Mouse (Mus musculus) lung, embryonic 15.5 days (tissue): ENCODE results near the gene Rftn1. TPM values are rescaled to one million over a fixed set of nuclear protein-coding genes. Genes with fewer than 3 reads are reported as not detected.

ENCODE experiments used
- ATAC-seq: fragments of 200-750 bp; cut with Nextera tagmentation; 2 replicates; pipeline ENCODE4 v1.8.0; 2017; ENCODE audit warnings: moderate number of reproducible peaks, borderline replicate concordance; ENCODE audit not compliant: low FRiP score, low TSS enrichment; ENCODE audit errors: extremely low read depth
- H3K27ac ChIP-seq: fragments of 300-500 bp; sonication (generic); 2 replicates; pipeline ENCODE4 v1.5.1; 2015; ENCODE audit warnings: moderate library complexity, mild to moderate bottlenecking, inconsistent platforms
- H3K27me3 ChIP-seq: fragments of 300-500 bp; sonication (generic); 2 replicates; pipeline ENCODE4 v1.6.1; 2015; ENCODE audit warnings: inconsistent platforms
- H3K36me3 ChIP-seq: fragments of 300-500 bp; sonication (generic); 2 replicates; pipeline ENCODE4 v1.6.1; 2015; ENCODE audit warnings: inconsistent platforms
- H3K4me1 ChIP-seq: fragments of 300-500 bp; sonication (generic); 2 replicates; pipeline ENCODE4 v1.6.1; 2015; ENCODE audit warnings: inconsistent platforms
- H3K4me2 ChIP-seq: fragments of 300-500 bp; sonication (generic); 2 replicates; pipeline ENCODE4 v1.6.1; 2015; ENCODE audit warnings: inconsistent platforms, mild to moderate bottlenecking, moderate library complexity
- H3K4me3 ChIP-seq: fragments of 300-500 bp; sonication (generic); 2 replicates; pipeline ENCODE4 v1.5.1; 2015; ENCODE audit warnings: mild to moderate bottlenecking, inconsistent platforms
- H3K9ac ChIP-seq: fragments of 300-500 bp; sonication (generic); 2 replicates; pipeline ENCODE4 v1.6.1; 2015; ENCODE audit warnings: inconsistent platforms
- H3K9me3 ChIP-seq: fragments of 300-500 bp; sonication (generic); 2 replicates; pipeline ENCODE4 v1.6.1; 2016; ENCODE audit warnings: inconsistent platforms
- WGBS: fragments of 180-500 bp; shearing (Covaris S2); methylation state at CpG from one replicate; pipeline ENCODE4 v1.1.7; 2015; 5-methylcytosine and 5-hydroxymethylcytosine counted together
- polyA plus RNA-seq: library from polyadenylated mRNA; unstranded; fragments of >200 nt; fragmentation: Nextera tagmentation; extraction: Ambion mirVana; gene quantifications from 2 replicates; pipeline ENCODE4 v1.2.1, GENCODE M21; 2015

The Rftn1 gene
- 18.3 and 18.4 TPM in 2 replicates for polyA plus RNA-seq

GRCm38 (mm10) chr17:50190131-50191015 is at the start of gene Rftn1:
Rftn1 (minus strand) TSS chr17:50190674.
- no peaks in the 10 kb centered on the region for H3K9me3 ChIP-seq
- peaks cover 13% of the 10 kb centered on the region; the same call in 1 of the 2 replicates for H3K4me1 ChIP-seq
- H3K4me2 ChIP-seq: peak within 1 kb of the TSS; percentile 98
- H3K36me3 ChIP-seq: no peaks in the 10 kb centered on the region
- H3K4me3 ChIP-seq: peak within 1 kb of the TSS; percentile 55
- under 1% methylated on average over 77 of the region's 79 CpGs for WGBS
- H3K27me3 ChIP-seq: peaks cover 23% of the 10 kb centered on the region
- H3K9ac ChIP-seq: peak within 1 kb of the TSS; percentile 55
- H3K27ac ChIP-seq: no peak within 1 kb of the TSS
- ATAC-seq: peak; percentile 53

GRCm38 (mm10) chr17:50237818-50238610 is 47.5 kb upstream of the Rftn1 start:
- H3K9me3 ChIP-seq: no peaks in the 10 kb centered on the region
- peaks cover 1% of the 10 kb centered on the region; the same call in 1 of the 2 replicates for H3K4me1 ChIP-seq
- no peak overlapping the region for H3K9ac ChIP-seq
- H3K4me2 ChIP-seq: no peak overlapping the region
- WGBS: 49% methylated on average over 11 of the region's 11 CpGs
- no peaks in the 10 kb centered on the region for H3K36me3 ChIP-seq
- no peak for ATAC-seq
- 0 out of 2 replicates have a peak, but pooled peaks cover 5% of the 10 kb centered on the region for H3K27me3 ChIP-seq
- no peak overlapping the region for H3K4me3 ChIP-seq
- no peak overlapping the region for H3K27ac ChIP-seq

- Histone ChIP-seq H3K4me1 (peaks cover 6% of the 10 kb centered on the region), H3K4me2 (no peak overlapping the region), H3K27me3 (0 out of 2 replicates have a peak, but pooled peaks cover 5% of the 10 kb centered on the region), H3K36me3 (no peaks in the 10 kb centered on the region), H3K4me3 (no peak overlapping the region), H3K9me3 (no peaks in the 10 kb centered on the region), H3K27ac (no peak overlapping the region), H3K9ac (no peak overlapping the region)
- 0 out of 2 replicates have a peak, but pooled peaks have one; percentile 61 for ATAC-seq
- WGBS: 8% methylated on average over 8 of the region's 8 CpGs
Measured at GRCm38 (mm10) chr17:50237436-50237709, 46.9 kb upstream of the Rftn1 start.

GRCm38 (mm10) chr17:50236702-50237435 is 46.4 kb upstream of the Rftn1 start:
- no peak overlapping the region for H3K27ac ChIP-seq
- no peaks in the 10 kb centered on the region for H3K36me3 ChIP-seq
- WGBS: 53% methylated on average over 9 of the region's 9 CpGs
- no peak overlapping the region for H3K4me2 ChIP-seq
- no peak overlapping the region for H3K4me3 ChIP-seq
- peaks cover 6% of the 10 kb centered on the region for H3K4me1 ChIP-seq
- H3K9ac ChIP-seq: no peak overlapping the region
- no peaks in the 10 kb centered on the region for H3K9me3 ChIP-seq
- no peak for ATAC-seq
- 0 out of 2 replicates have a peak, but pooled peaks cover 5% of the 10 kb centered on the region for H3K27me3 ChIP-seq

- no peak for ATAC-seq
- Histone ChIP-seq H3K9me3 (no peaks in the 10 kb centered on the region), H3K27ac (no peak overlapping the region), H3K36me3 (no peaks in the 10 kb centered on the region), H3K27me3 (0 out of 2 replicates have a peak, but pooled peaks cover 5% of the 10 kb centered on the region), H3K4me1 (peaks cover 6% of the 10 kb centered on the region), H3K9ac (no peak overlapping the region), H3K4me3 (no peak overlapping the region), H3K4me2 (no peak overlapping the region)
- WGBS: 69% methylated on average over 13 of the region's 13 CpGs
Measured at GRCm38 (mm10) chr17:50235943-50236701, 45.6 kb upstream of the Rftn1 start.

- H3K9me3 ChIP-seq: no peaks in the 10 kb centered on the region
- 89% methylated on average over 5 of the region's 5 CpGs for WGBS
- H3K4me2 ChIP-seq: no peak overlapping the region
- H3K4me1 ChIP-seq: peaks cover 6% of the 10 kb centered on the region
- no peak overlapping the region for H3K27ac ChIP-seq
- no peak for ATAC-seq
- H3K9ac ChIP-seq: no peak overlapping the region
- no peaks in the 10 kb centered on the region for H3K36me3 ChIP-seq
- 0 out of 2 replicates have a peak, but pooled peaks cover 5% of the 10 kb centered on the region for H3K27me3 ChIP-seq
- H3K4me3 ChIP-seq: no peak overlapping the region
Measured at GRCm38 (mm10) chr17:50233956-50234355, 43.5 kb upstream of the Rftn1 start.

- WGBS: 76% methylated on average over 11 of the region's 11 CpGs
- Histone ChIP-seq H3K4me1 (peaks cover 6% of the 10 kb centered on the region), H3K36me3 (no peaks in the 10 kb centered on the region), H3K27ac (no peak overlapping the region), H3K9me3 (no peaks in the 10 kb centered on the region), H3K27me3 (0 out of 2 replicates have a peak, but pooled peaks cover 1% of the 10 kb centered on the region), H3K4me2 (no peak overlapping the region), H3K9ac (no peak overlapping the region), H3K4me3 (no peak overlapping the region)
- no peak for ATAC-seq
Measured at GRCm38 (mm10) chr17:50232821-50233220, 42.3 kb upstream of the Rftn1 start.

GRCm38 (mm10) chr17:50231206-50231605 is 40.7 kb upstream of the Rftn1 start:
- no peak overlapping the region for H3K9ac ChIP-seq
- no peak overlapping the region for H3K4me2 ChIP-seq
- no peaks in the 10 kb centered on the region for H3K36me3 ChIP-seq
- H3K4me3 ChIP-seq: no peak overlapping the region
- no peaks in the 10 kb centered on the region for H3K9me3 ChIP-seq
- H3K27me3 ChIP-seq: no peaks in the 10 kb centered on the region
- H3K4me1 ChIP-seq: peaks cover 6% of the 10 kb centered on the region; the same call in 1 of the 2 replicates
- no peak overlapping the region for H3K27ac ChIP-seq
- WGBS: 88% methylated on average over 8 of the region's 8 CpGs
- no peak for ATAC-seq

GRCm38 (mm10) chr17:50229534-50229933 is 39.1 kb upstream of the Rftn1 start:
- no peaks in the 10 kb centered on the region for H3K27me3 ChIP-seq
- H3K36me3 ChIP-seq: no peaks in the 10 kb centered on the region
- WGBS: 35% methylated on average over 4 of the region's 4 CpGs
- no peak overlapping the region for H3K9ac ChIP-seq
- H3K27ac ChIP-seq: no peak overlapping the region
- no peak overlapping the region for H3K4me2 ChIP-seq
- ATAC-seq: peak; percentile 50; the same call in 1 of the 2 replicates
- H3K4me3 ChIP-seq: no peak overlapping the region
- H3K9me3 ChIP-seq: no peaks in the 10 kb centered on the region
- peaks cover 6% of the 10 kb centered on the region; the same call in 1 of the 2 replicates for H3K4me1 ChIP-seq

GRCm38 (mm10) chr17:50227366-50227765 is 36.9 kb upstream of the Rftn1 start:
- no peaks in the 10 kb centered on the region for H3K36me3 ChIP-seq
- H3K27me3 ChIP-seq: no peaks in the 10 kb centered on the region
- H3K27ac ChIP-seq: no peak overlapping the region
- ATAC-seq: no peak
- H3K4me1 ChIP-seq: no peaks in the 10 kb centered on the region
- H3K9ac ChIP-seq: no peak overlapping the region
- no peaks in the 10 kb centered on the region for H3K9me3 ChIP-seq
- no peak overlapping the region for H3K4me3 ChIP-seq
- WGBS: 64% methylated on average over 7 of the region's 7 CpGs
- H3K4me2 ChIP-seq: no peak overlapping the region

- H3K4me2 ChIP-seq: no peak overlapping the region
- H3K9ac ChIP-seq: no peak overlapping the region
- WGBS: 70% methylated on average over 5 of the region's 5 CpGs
- H3K36me3 ChIP-seq: no peaks in the 10 kb centered on the region
- H3K4me1 ChIP-seq: no peaks in the 10 kb centered on the region
- no peaks in the 10 kb centered on the region for H3K27me3 ChIP-seq
- H3K4me3 ChIP-seq: no peak overlapping the region
- H3K27ac ChIP-seq: no peak overlapping the region
- H3K9me3 ChIP-seq: no peaks in the 10 kb centered on the region
- ATAC-seq: no peak
Measured at GRCm38 (mm10) chr17:50224718-50225117, 34.2 kb upstream of the Rftn1 start.
